Mouse (Mus musculus): ENCODE data around the gene Zc3h4.

GRCm38 (mm10) chr7:16399820-16400688 is 656 bp upstream of the Zc3h4 start:
- no peak for TF ChIP-seq CTCF (IDR thresholded peaks at IDR 0.05 in 2 of 3, conservative IDR thresholded peaks at IDR 0.05 in 1 of 3; ENCODE audit: control insufficient read depth in 1 of 3, insufficient read depth in 1 of 3, low read depth in 2 of 3, low read length in 3 of 3, poor library complexity in 1 of 3, severe bottlenecking in 1 of 3)
- TF ChIP-seq MAX (IDR thresholded peaks at IDR 0.05; ENCODE audit: low read length), result no peak
- no peak for TF ChIP-seq ZKSCAN1 (IDR thresholded peaks at IDR 0.05; ENCODE audit: low read depth, low read length)
- TF ChIP-seq POLR2AphosphoS5 (IDR thresholded peaks at IDR 0.05; ENCODE audit: borderline replicate concordance, low read depth, low read length), result no peak
- TF ChIP-seq ELF1 (IDR thresholded peaks at IDR 0.05; ENCODE audit: low read depth, low read length), result no peak
- no peak for TF ChIP-seq BHLHE40 (IDR thresholded peaks at IDR 0.05; ENCODE audit: borderline replicate concordance, low read depth, low read length)
- TF ChIP-seq MAZ (IDR thresholded peaks at IDR 0.05; ENCODE audit: low read depth, low read length), result no peak
- peak; percentile 54 to 79; a peak in 3 of 4 replicates for TF ChIP-seq POLR2A (IDR thresholded peaks at IDR 0.05; ENCODE audit: control insufficient read depth in 1 of 2, insufficient read depth in 1 of 2, low read depth in 1 of 2, low read length in 2 of 2, poor library complexity in 1 of 2)
- no peak for TF ChIP-seq EP300 (IDR thresholded peaks at IDR 0.05; ENCODE audit: low read depth in 1 of 2, low read length in 2 of 2)
- no peak for TF ChIP-seq MAFK (IDR thresholded peaks at IDR 0.05; ENCODE audit: borderline replicate concordance, low read depth, low read length)
- no peak for TF ChIP-seq HCFC1 (IDR thresholded peaks at IDR 0.05; ENCODE audit: low read depth, low read length)
- no peak for TF ChIP-seq MEF2A (IDR thresholded peaks at IDR 0.05; ENCODE audit: extremely low read depth, insufficient replicate concordance, low read depth, low read length, poor library complexity, severe bottlenecking)
